Mouse (Mus musculus): ENCODE results near the gene Fstl1. TPM values are rescaled to one million over a fixed set of nuclear protein-coding genes. Genes with fewer than 3 reads are reported as not detected.

Gene Fstl1
- polyA plus RNA-seq, 1 experiment from 2014 or later, result 731 TPM

- peak overlapping the region; percentile 85 for H3K27ac ChIP-seq
- H3K27me3 ChIP-seq, result no peaks in the 10 kb centered on the region
- peaks cover 60% of the 10 kb centered on the region for H3K36me3 ChIP-seq
- H3K4me3 ChIP-seq, result no peak overlapping the region
- peak; percentile 74 for ATAC-seq (ENCODE audit: low FRiP score, low read depth)
- WGBS, result 31% methylated on average over 10 of the region's 10 CpGs
- peaks cover 65% of the 10 kb centered on the region for H3K4me1 ChIP-seq
- H3K9me3 ChIP-seq, result peaks cover 10% of the 10 kb centered on the region; the same call in 1 of the 2 replicates
- no peak overlapping the region for H3K9ac ChIP-seq
- peak overlapping the region; percentile 39 for H3K4me2 ChIP-seq (replicated peaks)
Observed at GRCm38 (mm10) chr16:37808866-37809622, 32.4 kb downstream of the Fstl1 start.

GRCm38 (mm10) chr16:37809623-37809992 is 32.9 kb downstream of the Fstl1 start:
- ATAC-seq (ENCODE audit: low FRiP score, low read depth), result no peak
- Histone ChIP-seq H3K9ac (no peak overlapping the region), H3K36me3 (peaks cover 55% of the 10 kb centered on the region), H3K27ac (peak overlapping the region; percentile 85), H3K4me2 (replicated peaks) (peak overlapping the region; percentile 39), H3K4me3 (no peak overlapping the region), H3K9me3 (peaks cover 10% of the 10 kb centered on the region; the same call in 1 of the 2 replicates), H3K4me1 (peaks cover 68% of the 10 kb centered on the region), H3K27me3 (no peaks in the 10 kb centered on the region)
- WGBS, result 57% methylated on average over 6 of the region's 6 CpGs

- Histone ChIP-seq H3K4me2 (replicated peaks) (no peak overlapping the region), H3K27ac (no peak overlapping the region), H3K4me3 (no peak overlapping the region), H3K9me3 (0 out of 2 replicates have a peak, but pooled peaks cover 3% of the 10 kb centered on the region), H3K9ac (no peak overlapping the region), H3K4me1 (peaks cover 56% of the 10 kb centered on the region), H3K27me3 (no peaks in the 10 kb centered on the region), H3K36me3 (peaks cover 56% of the 10 kb centered on the region)
- no peak for ATAC-seq (ENCODE audit: low FRiP score, low read depth)
- WGBS, result 87% methylated on average over 8 of the region's 8 CpGs
Observed at GRCm38 (mm10) chr16:37811874-37812273, 35.2 kb downstream of the Fstl1 start.

GRCm38 (mm10) chr16:37812474-37812886 is 35.8 kb downstream of the Fstl1 start:
- no peak overlapping the region for H3K4me3 ChIP-seq
- 0 out of 2 replicates have a peak, but pooled peaks cover 3% of the 10 kb centered on the region for H3K9me3 ChIP-seq
- peaks cover 50% of the 10 kb centered on the region for H3K4me1 ChIP-seq
- no peaks in the 10 kb centered on the region for H3K27me3 ChIP-seq
- ATAC-seq (ENCODE audit: low FRiP score, low read depth), result no peak
- H3K36me3 ChIP-seq, result peaks cover 55% of the 10 kb centered on the region
- H3K4me2 ChIP-seq (replicated peaks), result no peak overlapping the region
- H3K9ac ChIP-seq, result no peak overlapping the region
- no peak overlapping the region for H3K27ac ChIP-seq
- WGBS, result 47% methylated on average over 9 of the region's 9 CpGs

GRCm38 (mm10) chr16:37813691-37814382 is 37.2 kb downstream of the Fstl1 start:
- Histone ChIP-seq H3K9me3 (0 out of 2 replicates have a peak, but pooled peaks cover 3% of the 10 kb centered on the region), H3K4me2 (replicated peaks) (peak overlapping the region; percentile 30; the same call in 1 of the 2 replicates), H3K27me3 (no peaks in the 10 kb centered on the region), H3K36me3 (peaks cover 61% of the 10 kb centered on the region), H3K9ac (no peak overlapping the region), H3K4me3 (no peak overlapping the region), H3K27ac (peak overlapping the region; percentile 55), H3K4me1 (peaks cover 39% of the 10 kb centered on the region)
- ATAC-seq (ENCODE audit: low FRiP score, low read depth), result no peak
- 37% methylated on average over 5 of the region's 5 CpGs for WGBS

- no peak overlapping the region for H3K4me3 ChIP-seq
- peaks cover 33% of the 10 kb centered on the region for H3K4me1 ChIP-seq
- peak; percentile 91 for ATAC-seq (ENCODE audit: low FRiP score, low read depth)
- peak overlapping the region; percentile 30; the same call in 1 of the 2 replicates for H3K4me2 ChIP-seq (replicated peaks)
- H3K27ac ChIP-seq, result peak overlapping the region; percentile 55
- H3K9ac ChIP-seq, result no peak overlapping the region
- no peaks in the 10 kb centered on the region for H3K27me3 ChIP-seq
- 28% methylated on average over 7 of the region's 7 CpGs for WGBS
- 0 out of 2 replicates have a peak, but pooled peaks cover 3% of the 10 kb centered on the region for H3K9me3 ChIP-seq
- peaks cover 67% of the 10 kb centered on the region for H3K36me3 ChIP-seq
Observed at GRCm38 (mm10) chr16:37814383-37814971, 37.8 kb downstream of the Fstl1 start.

- Histone ChIP-seq H3K9ac (no peak overlapping the region), H3K27ac (no peak overlapping the region), H3K36me3 (peaks cover 77% of the 10 kb centered on the region), H3K4me3 (no peak overlapping the region), H3K4me2 (replicated peaks) (no peak overlapping the region), H3K27me3 (no peaks in the 10 kb centered on the region), H3K4me1 (peaks cover 18% of the 10 kb centered on the region), H3K9me3 (no peaks in the 10 kb centered on the region)
- no peak for ATAC-seq (ENCODE audit: low FRiP score, low read depth)
- 96% methylated on average over 4 of the region's 4 CpGs for WGBS
Observed at GRCm38 (mm10) chr16:37817986-37818385, 41.3 kb downstream of the Fstl1 start.

GRCm38 (mm10) chr16:37823949-37824348 is 47.3 kb downstream of the Fstl1 start:
- H3K27ac ChIP-seq, result no peak overlapping the region
- no peaks in the 10 kb centered on the region for H3K4me1 ChIP-seq
- H3K27me3 ChIP-seq, result no peaks in the 10 kb centered on the region
- peaks cover 96% of the 10 kb centered on the region for H3K36me3 ChIP-seq
- no peak for ATAC-seq (ENCODE audit: low FRiP score, low read depth)
- no peaks in the 10 kb centered on the region for H3K9me3 ChIP-seq
- no peak overlapping the region for H3K4me3 ChIP-seq
- H3K4me2 ChIP-seq (replicated peaks), result no peak overlapping the region
- WGBS, result 83% methylated on average over 5 of the region's 5 CpGs
- H3K9ac ChIP-seq, result no peak overlapping the region

GRCm38 (mm10) chr16:37824778-37825505 is 48.3 kb downstream of the Fstl1 start:
- ATAC-seq (ENCODE audit: low FRiP score, low read depth), result no peak
- H3K4me3 ChIP-seq, result no peak overlapping the region
- no peaks in the 10 kb centered on the region for H3K4me1 ChIP-seq
- H3K27ac ChIP-seq, result no peak overlapping the region
- H3K9me3 ChIP-seq, result no peaks in the 10 kb centered on the region
- H3K4me2 ChIP-seq (replicated peaks), result no peak overlapping the region
- 87% methylated on average over 12 of the region's 12 CpGs for WGBS
- H3K36me3 ChIP-seq, result peaks cover 97% of the 10 kb centered on the region
- H3K27me3 ChIP-seq, result no peaks in the 10 kb centered on the region
- no peak overlapping the region for H3K9ac ChIP-seq

GRCm38 (mm10) chr16:37826286-37826685 is 49.6 kb downstream of the Fstl1 start:
- no peak for ATAC-seq (ENCODE audit: low FRiP score, low read depth)
- Histone ChIP-seq H3K9me3 (no peaks in the 10 kb centered on the region), H3K4me1 (no peaks in the 10 kb centered on the region), H3K9ac (no peak overlapping the region), H3K4me3 (no peak overlapping the region), H3K4me2 (replicated peaks) (no peak overlapping the region), H3K27me3 (no peaks in the 10 kb centered on the region), H3K27ac (no peak overlapping the region), H3K36me3 (peaks cover 97% of the 10 kb centered on the region)
- 94% methylated on average over 3 of the region's 3 CpGs for WGBS

GRCm38 (mm10) chr16:37831041-37831440 is 54.4 kb downstream of the Fstl1 start:
- H3K4me1 ChIP-seq, result no peaks in the 10 kb centered on the region
- H3K27ac ChIP-seq, result no peak overlapping the region
- no peak overlapping the region for H3K9ac ChIP-seq
- no peak overlapping the region for H3K4me3 ChIP-seq
- peaks cover 96% of the 10 kb centered on the region for H3K36me3 ChIP-seq
- ATAC-seq (ENCODE audit: low FRiP score, low read depth), result no peak
- no peaks in the 10 kb centered on the region for H3K27me3 ChIP-seq
- H3K9me3 ChIP-seq, result no peaks in the 10 kb centered on the region
- WGBS, result 89% methylated on average over 7 of the region's 7 CpGs
- H3K4me2 ChIP-seq (replicated peaks), result no peak overlapping the region
